ENCODE assay signal across 8 mouse cellular contexts in the genomic region with DNA sequence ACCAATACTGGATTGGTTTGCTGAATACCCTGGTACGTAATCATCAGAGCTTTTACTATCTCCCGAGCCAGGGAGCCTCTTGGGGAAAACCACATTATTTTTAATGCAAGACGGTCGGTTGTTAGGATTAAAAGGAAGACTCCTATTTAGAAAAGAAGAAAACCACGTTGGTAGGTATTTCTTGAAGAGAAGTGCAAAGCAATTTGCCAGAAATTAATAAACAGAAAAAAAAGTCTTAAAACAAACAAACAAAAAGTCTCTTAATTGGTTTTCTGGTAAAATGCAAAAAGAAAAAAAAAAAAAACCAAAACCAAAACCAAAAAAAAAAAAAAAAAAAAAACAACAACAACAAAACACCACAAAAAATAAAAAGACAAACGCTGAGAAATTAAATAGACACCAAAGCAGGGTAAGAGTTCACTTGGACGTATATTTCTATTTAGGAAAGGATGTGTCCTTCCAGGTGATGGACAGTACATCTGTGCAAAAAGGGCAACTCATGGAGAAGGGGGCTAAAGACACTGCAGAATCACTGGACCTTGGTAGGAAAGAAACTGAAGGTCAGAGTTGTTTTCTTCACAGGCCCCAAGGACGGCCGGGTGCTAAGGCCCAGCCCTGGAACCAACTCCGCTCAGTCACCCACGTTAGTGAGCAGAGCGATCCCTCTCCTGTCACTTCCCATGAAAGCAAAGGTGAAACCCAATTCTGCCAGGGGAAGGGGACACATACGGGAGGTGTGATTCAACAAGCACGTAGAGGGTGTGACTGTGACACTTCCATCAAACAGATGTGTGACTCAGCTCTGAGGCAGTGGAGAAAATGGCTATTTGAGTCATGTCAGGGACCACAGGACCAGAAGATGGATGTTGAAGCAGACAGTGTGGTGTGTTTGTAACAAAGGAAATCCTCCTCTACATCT. TPM values are rescaled to one million over a fixed set of nuclear protein-coding genes. Genes with fewer than 3 reads are reported as not detected.
A peak's percentile ranks its signal among the peaks of the same experiment; 100 is the strongest.
DNase-seq lines count a peak whose midpoint lies in the region; ATAC-seq and TF ChIP-seq lines count a peak whose summit lies in the region.

No protein-coding gene starts in this region.

- peaks cover 7% of the 10 kb centered on the region; the same call in 1 of the 2 replicates for H3K36me3 ChIP-seq in kidney, embryonic 16.5 days (ENCODE audit: insufficient read depth, low read length)
- no peaks in the 10 kb centered on the region for H3K36me3 ChIP-seq in ES-E14 (ENCODE audit: control insufficient read depth, insufficient read depth, low read length, poor library complexity, severe bottlenecking)
- H3K36me3 ChIP-seq in midbrain, embryonic 14.5 days (ENCODE audit: control insufficient read depth, insufficient read depth, low read length), result 0 out of 2 replicates have a peak, but pooled peaks cover 5% of the 10 kb centered on the region

- H3K4me3 ChIP-seq in kidney, embryonic 16.5 days (ENCODE audit: low read length), result no peak overlapping the region
- H3K4me3 ChIP-seq in ES-E14 (ENCODE audit: insufficient read depth in 1 of 2, low read depth in 1 of 2, low read length in 2 of 2, poor library complexity in 1 of 2, severe bottlenecking in 1 of 2), result no peak overlapping the region
- no peak overlapping the region for H3K4me3 ChIP-seq in embryonic fibroblast, embryonic 13.5 days (ENCODE audit: insufficient read depth, low read length)
- no peak overlapping the region for H3K4me3 ChIP-seq in midbrain, embryonic 14.5 days (replicated peaks; ENCODE audit: low read depth, low read length)

- in situ Hi-C loops in ES-E14 (cut with MboI; ENCODE audit: low sequenced_read_pairs in 2 of 2, unreplicated experiment in 2 of 2), result no loop called here

- no peak overlapping the region for H3K9ac ChIP-seq in kidney, embryonic 16.5 days (replicated peaks; ENCODE audit: low read length)
- peak overlapping the region; percentile 37; the same call in 1 of the 2 replicates for H3K9ac ChIP-seq in ES-E14 (ENCODE audit: insufficient read depth, low read depth, low read length, poor library complexity, severe bottlenecking)
- H3K9ac ChIP-seq in midbrain, embryonic 14.5 days (replicated peaks; ENCODE audit: low read length), result no peak overlapping the region

- no peak for DNase-seq in kidney, adult 18-20 months
- DNase-seq in ES-E14 (ENCODE audit: low read depth, low spot score), result no peak
- no peak for DNase-seq in midbrain, embryonic 14.5 days
- no peak for DNase-seq in embryo, embryonic 11 days
- no peak for DNase-seq in cerebellum, adult 9-10 months
- no peak for DNase-seq in right cerebral cortex, postnatal 10 days (ENCODE audit: low spot score in 2 of 2)

- TF ChIP-seq POLR2A in embryonic fibroblast, embryonic 13.5 days (IDR thresholded peaks at IDR 0.05; ENCODE audit: low read depth, low read length), result no peak

- H3K27ac ChIP-seq in kidney, embryonic 16.5 days (ENCODE audit: low read length), result no peak overlapping the region; the same call in 1 of the 2 replicates
- H3K27ac ChIP-seq in ES-E14 (ENCODE audit: insufficient read depth, low read depth, low read length, poor library complexity, severe bottlenecking), result peak overlapping the region; percentile 22; the same call in 1 of the 2 replicates
- peak overlapping the region; percentile 87 for H3K27ac ChIP-seq in embryonic fibroblast, embryonic 13.5 days (ENCODE audit: insufficient read depth, low read length)
- H3K27ac ChIP-seq in midbrain, embryonic 14.5 days (replicated peaks; ENCODE audit: low read depth, low read length), result peak overlapping the region; percentile 49; the same call in 1 of the 2 replicates

- no peak overlapping the region for H3K4me2 ChIP-seq in kidney, embryonic 16.5 days (replicated peaks; ENCODE audit: low read depth, low read length)
- H3K4me2 ChIP-seq in midbrain, embryonic 14.5 days (ENCODE audit: low read length), result no peak overlapping the region

- no peaks in the 10 kb centered on the region for H3K27me3 ChIP-seq in kidney, embryonic 16.5 days (ENCODE audit: insufficient read depth, low read length)
- H3K27me3 ChIP-seq in midbrain, embryonic 14.5 days (ENCODE audit: control insufficient read depth, insufficient read depth, low read length), result no peaks in the 10 kb centered on the region

- H3K4me1 ChIP-seq in kidney, embryonic 16.5 days (ENCODE audit: insufficient read depth, low read length), result peaks cover 27% of the 10 kb centered on the region
- peaks cover 20 to 22% of the 10 kb centered on the region in 2 experiments for H3K4me1 ChIP-seq in ES-E14 (ENCODE audit: control insufficient read depth in 2 of 2, insufficient read depth in 2 of 2, low read length in 2 of 2, poor library complexity in 1 of 2)
- peaks cover 21% of the 10 kb centered on the region for H3K4me1 ChIP-seq in embryonic fibroblast, embryonic 13.5 days (ENCODE audit: control insufficient read depth, insufficient read depth, low read length)
- peaks cover 6% of the 10 kb centered on the region; the same call in 1 of the 2 replicates for H3K4me1 ChIP-seq in midbrain, embryonic 14.5 days (ENCODE audit: control insufficient read depth, insufficient read depth, low read length)

- H3K9me3 ChIP-seq in kidney, embryonic 16.5 days (ENCODE audit: low read length), result no peaks in the 10 kb centered on the region
- no peaks in the 10 kb centered on the region for H3K9me3 ChIP-seq in ES-E14 (ENCODE audit: control insufficient read depth, insufficient read depth, low read depth, low read length)
- H3K9me3 ChIP-seq in midbrain, embryonic 14.5 days (ENCODE audit: control insufficient read depth, low read length), result no peaks in the 10 kb centered on the region

- 0 out of 2 replicates have a peak, but pooled peaks have one; percentile 16 for ATAC-seq in kidney, embryonic 16.5 days (ENCODE audit: low FRiP score, low TSS enrichment)
- no peak for ATAC-seq in midbrain, embryonic 14.5 days (ENCODE audit: low FRiP score, low TSS enrichment)

- TF ChIP-seq CTCF in embryonic fibroblast, embryonic 13.5 days (IDR thresholded peaks at IDR 0.05; ENCODE audit: borderline replicate concordance, insufficient read depth, low read length), result no peak

- 64% methylated on average over 14 of the region's 14 CpGs for WGBS in kidney, embryonic 16.5 days
- 64% methylated on average over 14 of the region's 14 CpGs for WGBS in midbrain, embryonic 14.5 days

TF ChIP-seq in ES-E14, 5 proteins besides CTCF, POLR2A, EP300 and RAD21:
- peak; percentile 74 for TF ChIP-seq ZNF384 (IDR thresholded peaks at IDR 0.05; ENCODE audit: low read depth, low read length)
- no peak for TF ChIP-seq CHD2 (IDR thresholded peaks at IDR 0.05; ENCODE audit: low read depth, low read length)

RNA-seq across cellular contexts. Expression of a gene that starts 38.9 kb away (rescaled TPM):
- polyA plus RNA-seq in kidney, embryonic 16.5 days (2015; fragmentation: Nextera tagmentation; extraction: Ambion mirVana), result 22.1 and 24.8 TPM in 2 replicates
- total RNA-seq in ES-E14 (2012; rRNA removed), result 16.0 and 26.2 TPM in 2 replicates
- polyA plus RNA-seq in embryonic fibroblast, embryonic 13.5 days (2011; ENCODE audit: insufficient read length, low read depth, missing spikeins), result 33.6 and 47.0 TPM in 2 replicates
- 50.5 and 55.1 TPM in 2 replicates for polyA plus RNA-seq in midbrain, embryonic 14.5 days (2014; fragmentation: Nextera tagmentation; extraction: Ambion mirVana)
